8 mouse cellular contexts compared by ENCODE assay signal in genomic region chr2:13372256-13372824, GRCm38 (mm10).
DNase-seq lines count a peak whose midpoint lies in the region; ATAC-seq and TF ChIP-seq lines count a peak whose summit lies in the region.

No protein-coding gene starts in this region.

- under 1% methylated on average over 5 of the region's 5 CpGs for WGBS in forebrain, embryonic 10.5 days
- 2% methylated on average over 5 of the region's 5 CpGs for WGBS in limb, embryonic 14.5 days

- TF ChIP-seq POLR2A in limb, embryonic 14.5 days (IDR thresholded peaks at IDR 0.05; ENCODE audit: borderline replicate concordance, extremely low read depth, insufficient read depth, insufficient read length), result no peak
- peak; percentile 24 for TF ChIP-seq POLR2A in myocyte (IDR thresholded peaks at IDR 0.05; ENCODE audit: insufficient read length, low read depth)

- no peak overlapping the region for H3ac ChIP-seq in myocyte (ENCODE audit: control insufficient read depth, insufficient read length)

- peak overlapping the region; percentile 23 for H3K4me3 ChIP-seq in forebrain, embryonic 10.5 days
- no peak overlapping the region for H3K4me3 ChIP-seq in limb, embryonic 14.5 days (replicated peaks; ENCODE audit: low read length)
- peak overlapping the region; percentile 6 for H3K4me3 ChIP-seq in myocyte

- peak; percentile 91 for ATAC-seq in limb, embryonic 14.5 days (ENCODE audit: low FRiP score, low read depth)
- ATAC-seq in granulocyte monocyte progenitor cell, adult 5-6 weeks (replicated peaks; ENCODE audit: poor library complexity, severe bottlenecking), result no peak

- H3K27ac ChIP-seq in forebrain, embryonic 10.5 days, result peak overlapping the region; percentile 92
- peak overlapping the region; percentile 63; the same call in 1 of the 2 replicates for H3K27ac ChIP-seq in limb, embryonic 14.5 days (replicated peaks; ENCODE audit: low read depth, low read length)

- H3K79me2 ChIP-seq in myocyte (ENCODE audit: control insufficient read depth, insufficient read depth), result no peaks in the 10 kb centered on the region

- peak; percentile 50 for DNase-seq in adrenal gland, adult 8-10 months
- peak; percentile 80 for DNase-seq in forebrain, embryonic 10.5 days (ENCODE audit: extremely low spot score, low spot score)
- DNase-seq in heart, postnatal 25 days (ENCODE audit: low spot score), result peak; percentile 55
- DNase-seq in limb, embryonic 14.5 days (ENCODE audit: low spot score), result peak; percentile 60
- DNase-seq in cerebellum, postnatal 25 days, result no peak
- no peak for DNase-seq in layer of hippocampus, adult 9-11 months

- no peak overlapping the region for H3K9ac ChIP-seq in limb, embryonic 14.5 days (ENCODE audit: low read depth, low read length, severe bottlenecking)

- no peaks in the 10 kb centered on the region for H3K9me3 ChIP-seq in forebrain, embryonic 10.5 days
- H3K9me3 ChIP-seq in limb, embryonic 14.5 days (ENCODE audit: control insufficient read depth, low read length), result no peaks in the 10 kb centered on the region

- no peak overlapping the region for H3K4me2 ChIP-seq in limb, embryonic 14.5 days (replicated peaks; ENCODE audit: low read depth, low read length, severe bottlenecking)
- peak overlapping the region; percentile 98 for H3K4me2 ChIP-seq in myocyte (ENCODE audit: low read depth)

- H3K4me1 ChIP-seq in forebrain, embryonic 10.5 days, result peaks cover 43% of the 10 kb centered on the region
- peaks cover 13% of the 10 kb centered on the region for H3K4me1 ChIP-seq in limb, embryonic 14.5 days (ENCODE audit: control insufficient read depth, insufficient read depth, low read length)

- H3K27me3 ChIP-seq in forebrain, embryonic 10.5 days (ENCODE audit: poor library complexity, severe bottlenecking), result no peaks in the 10 kb centered on the region
- H3K27me3 ChIP-seq in limb, embryonic 14.5 days (ENCODE audit: control insufficient read depth, insufficient read depth, low read length), result no peaks in the 10 kb centered on the region
- H3K27me3 ChIP-seq in myocyte (ENCODE audit: control insufficient read depth, insufficient read depth, insufficient read length), result no peaks in the 10 kb centered on the region

- intact Hi-C loops in heart, postnatal 25 days (cut with DNase I), result loop anchor here (2.0 kb wide), 1 partner anchor 40 kb away; no protein-coding TSS in a partner anchor

- no peaks in the 10 kb centered on the region for H3K36me3 ChIP-seq in forebrain, embryonic 10.5 days (replicated peaks)
- H3K36me3 ChIP-seq in limb, embryonic 14.5 days (ENCODE audit: control insufficient read depth, insufficient read depth, low read length), result no peaks in the 10 kb centered on the region
- H3K36me3 ChIP-seq in myocyte (ENCODE audit: control insufficient read depth, insufficient read depth), result no peaks in the 10 kb centered on the region

TF ChIP-seq in myocyte, 11 proteins besides CTCF, POLR2A, EP300 and RAD21:
- peak in 1 of 3 experiments; percentile 33 for TF ChIP-seq MYOG (IDR thresholded peaks at IDR 0.05; ENCODE audit: control insufficient read depth in 1 of 3, insufficient read depth in 1 of 3, insufficient read length in 2 of 3, low read depth in 2 of 3)
- peak; percentile 16 for TF ChIP-seq TCF12 (IDR thresholded peaks at IDR 0.05; ENCODE audit: insufficient read depth, poor library complexity, severe bottlenecking)
- no peak for TF ChIP-seq SRF (IDR thresholded peaks at IDR 0.05; ENCODE audit: control insufficient read depth, insufficient read length, low read depth)
- TF ChIP-seq MYOD1 (IDR thresholded peaks at IDR 0.05; ENCODE audit: control insufficient read depth in 1 of 3, insufficient read length in 2 of 3, low read depth in 2 of 3), result peak in 2 of 3 experiments; percentile 23 to 41
TF ChIP-seq in myocyte: peak in this region for 3.

Comparison
In these comparisons a context has a peak if more than half of its experiments do, and no peak if none do; other contexts are left out.
1. DNase-seq: peak in adrenal gland, adult 8-10 months (single experiment), forebrain, embryonic 10.5 days (single experiment), heart, postnatal 25 days (single experiment) and limb, embryonic 14.5 days (single experiment); none in cerebellum, postnatal 25 days (0 of 2) and layer of hippocampus, adult 9-11 months (single experiment).